Mouse (Mus musculus): ENCODE measurements around the gene B4galt4. TPM values are rescaled to one million over a fixed set of nuclear protein-coding genes. Genes with fewer than 3 reads are reported as not detected.

Gene B4galt4
- polyA plus RNA-seq, 1 experiment from 2014 or later = 13.1 TPM

- Histone ChIP-seq H3K4me3 (ENCODE audit: inconsistent target) (no peak overlapping the region), H3K79me2 (ENCODE audit: inconsistent target) (no peaks in the 10 kb centered on the region), H3K36me3 (ENCODE audit: inconsistent target) (no peaks in the 10 kb centered on the region; the same call in 1 of the 2 replicates), H3K27ac (no peak overlapping the region)
- 28% methylated on average over 9 of the region's 9 CpGs for WGBS (ENCODE audit: missing documents)
These were observed 27.5 kb downstream of the B4galt4 start for GRCm38 (mm10) chr16:38769529-38769928.

GRCm38 (mm10) chr16:38771145-38771544, 29.1 kb downstream of the B4galt4 start:
- no peaks in the 10 kb centered on the region; the same call in 1 of the 2 replicates for H3K36me3 ChIP-seq (ENCODE audit: inconsistent target)
- WGBS (ENCODE audit: missing documents) = 92% methylated on average over 6 of the region's 6 CpGs
- H3K4me3 ChIP-seq (ENCODE audit: inconsistent target) = no peak overlapping the region
- H3K79me2 ChIP-seq (ENCODE audit: inconsistent target) = no peaks in the 10 kb centered on the region
- H3K27ac ChIP-seq = no peak overlapping the region

- Histone ChIP-seq H3K36me3 (ENCODE audit: inconsistent target) (no peaks in the 10 kb centered on the region), H3K27ac (no peak overlapping the region), H3K79me2 (ENCODE audit: inconsistent target) (no peaks in the 10 kb centered on the region), H3K4me3 (ENCODE audit: inconsistent target) (no peak overlapping the region)
- WGBS (ENCODE audit: missing documents) = 23% methylated on average over 12 of the region's 12 CpGs
These were observed 30.9 kb downstream of the B4galt4 start for GRCm38 (mm10) chr16:38772906-38773496.

GRCm38 (mm10) chr16:38774964-38775746, 33.1 kb downstream of the B4galt4 start:
- H3K79me2 ChIP-seq (ENCODE audit: inconsistent target) = no peaks in the 10 kb centered on the region
- no peak overlapping the region for H3K27ac ChIP-seq
- no peaks in the 10 kb centered on the region for H3K36me3 ChIP-seq (ENCODE audit: inconsistent target)
- no peak overlapping the region for H3K4me3 ChIP-seq (ENCODE audit: inconsistent target)
- 65% methylated on average over 7 of the region's 7 CpGs for WGBS (ENCODE audit: missing documents)

GRCm38 (mm10) chr16:38776342-38776741, 34.3 kb downstream of the B4galt4 start:
- H3K79me2 ChIP-seq (ENCODE audit: inconsistent target) = no peaks in the 10 kb centered on the region

GRCm38 (mm10) chr16:38780960-38781572, 39.0 kb downstream of the B4galt4 start:
- WGBS (ENCODE audit: missing documents) = 96% methylated on average over 5 of the region's 7 CpGs
- Histone ChIP-seq H3K4me3 (ENCODE audit: inconsistent target) (no peak overlapping the region), H3K36me3 (ENCODE audit: inconsistent target) (no peaks in the 10 kb centered on the region)

More at GRCm38 (mm10) chr16:38776342-38776741, 34.3 kb downstream of the B4galt4 start:
- 83% methylated on average over 5 of the region's 6 CpGs for WGBS (ENCODE audit: missing documents)
- Histone ChIP-seq H3K27ac (no peak overlapping the region), H3K36me3 (ENCODE audit: inconsistent target) (no peaks in the 10 kb centered on the region), H3K4me3 (ENCODE audit: inconsistent target) (no peak overlapping the region)

GRCm38 (mm10) chr16:38781946-38782345, 39.9 kb downstream of the B4galt4 start:
- 52% methylated on average over 2 of the region's 2 CpGs for WGBS (ENCODE audit: missing documents)
- Histone ChIP-seq H3K79me2 (ENCODE audit: inconsistent target) (no peaks in the 10 kb centered on the region), H3K4me3 (ENCODE audit: inconsistent target) (no peak overlapping the region), H3K27ac (no peak overlapping the region), H3K36me3 (ENCODE audit: inconsistent target) (no peaks in the 10 kb centered on the region)

More at GRCm38 (mm10) chr16:38780960-38781572, 39.0 kb downstream of the B4galt4 start:
- no peak overlapping the region for H3K27ac ChIP-seq
- H3K79me2 ChIP-seq (ENCODE audit: inconsistent target) = no peaks in the 10 kb centered on the region

GRCm38 (mm10) chr16:38782524-38783067, 40.5 kb downstream of the B4galt4 start:
- Histone ChIP-seq H3K4me3 (ENCODE audit: inconsistent target) (no peak overlapping the region), H3K36me3 (ENCODE audit: inconsistent target) (no peaks in the 10 kb centered on the region), H3K27ac (no peak overlapping the region), H3K79me2 (ENCODE audit: inconsistent target) (no peaks in the 10 kb centered on the region)
- WGBS (ENCODE audit: missing documents) = 80% methylated on average over 2 of the region's 2 CpGs

- Histone ChIP-seq H3K27ac (no peak overlapping the region), H3K36me3 (ENCODE audit: inconsistent target) (no peaks in the 10 kb centered on the region), H3K4me3 (ENCODE audit: inconsistent target) (no peak overlapping the region), H3K79me2 (ENCODE audit: inconsistent target) (no peaks in the 10 kb centered on the region)
- WGBS (ENCODE audit: missing documents) = 89% methylated on average over 6 of the region's 7 CpGs
These were observed 43.2 kb downstream of the B4galt4 start for GRCm38 (mm10) chr16:38785301-38785700.

GRCm38 (mm10) chr16:38789016-38789415, 47.0 kb downstream of the B4galt4 start:
- no peaks in the 10 kb centered on the region for H3K79me2 ChIP-seq (ENCODE audit: inconsistent target)
- 48% methylated on average over 2 of the region's 2 CpGs for WGBS (ENCODE audit: missing documents)
- H3K36me3 ChIP-seq (ENCODE audit: inconsistent target) = no peaks in the 10 kb centered on the region
- H3K27ac ChIP-seq = no peak overlapping the region
- H3K4me3 ChIP-seq (ENCODE audit: inconsistent target) = no peak overlapping the region

GRCm38 (mm10) chr16:38789966-38790365, 47.9 kb downstream of the B4galt4 start:
- H3K36me3 ChIP-seq (ENCODE audit: inconsistent target) = no peaks in the 10 kb centered on the region
- no peak overlapping the region for H3K4me3 ChIP-seq (ENCODE audit: inconsistent target)
- 100% methylated on average over 3 of the region's 3 CpGs for WGBS (ENCODE audit: missing documents)
- H3K27ac ChIP-seq = no peak overlapping the region
- H3K79me2 ChIP-seq (ENCODE audit: inconsistent target) = no peaks in the 10 kb centered on the region

- H3K36me3 ChIP-seq (ENCODE audit: inconsistent target) = no peaks in the 10 kb centered on the region
- H3K27ac ChIP-seq = no peak overlapping the region
- WGBS (ENCODE audit: missing documents) = 78% methylated on average over 6 of the region's 6 CpGs
- no peak overlapping the region for H3K4me3 ChIP-seq (ENCODE audit: inconsistent target)
- H3K79me2 ChIP-seq (ENCODE audit: inconsistent target) = no peaks in the 10 kb centered on the region
These were observed 51.1 kb downstream of the B4galt4 start for GRCm38 (mm10) chr16:38793120-38793519.

GRCm38 (mm10) chr16:38798957-38799450, 56.9 kb downstream of the B4galt4 start:
- Histone ChIP-seq H3K4me3 (ENCODE audit: inconsistent target) (no peak overlapping the region), H3K27ac (no peak overlapping the region), H3K36me3 (ENCODE audit: inconsistent target) (no peaks in the 10 kb centered on the region), H3K79me2 (ENCODE audit: inconsistent target) (no peaks in the 10 kb centered on the region)
- 82% methylated on average over 3 of the region's 3 CpGs for WGBS (ENCODE audit: missing documents)

- H3K79me2 ChIP-seq (ENCODE audit: inconsistent target) = no peaks in the 10 kb centered on the region
- 28% methylated on average over 9 of the region's 10 CpGs for WGBS (ENCODE audit: missing documents)
- no peak within 1 kb of the TSS for H3K4me3 ChIP-seq (ENCODE audit: inconsistent target)
- no peaks in the 10 kb centered on the region for H3K36me3 ChIP-seq (ENCODE audit: inconsistent target)
- H3K27ac ChIP-seq = no peak within 1 kb of the TSS
These were observed 58.0 kb downstream of the B4galt4 start, which contains the start of gene Upk1b for GRCm38 (mm10) chr16:38800091-38800490. Gene Upk1b (minus strand): TSS chr16:38800328.

All from macrophage (primary cell).